ENCODE assay signal across 41 mouse cellular contexts in the genomic region with DNA sequence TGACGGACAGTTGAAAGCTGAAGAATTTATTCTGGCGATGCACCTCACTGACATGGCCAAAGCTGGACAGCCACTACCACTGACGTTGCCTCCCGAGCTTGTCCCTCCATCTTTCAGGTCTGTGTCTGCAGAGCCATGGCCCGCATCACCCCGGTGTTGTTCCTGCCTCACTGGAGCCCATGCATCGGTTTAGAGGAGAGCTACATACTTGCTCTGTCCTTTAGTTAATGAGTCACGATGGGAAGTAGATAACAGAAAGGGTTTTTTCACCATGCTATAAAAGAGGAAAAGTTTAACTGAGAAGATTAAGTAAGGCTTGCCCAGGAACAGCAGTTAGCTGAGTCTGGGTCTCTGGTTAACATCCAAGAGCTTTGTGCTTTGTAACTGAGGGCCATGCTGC. TPM values are rescaled to one million over a fixed set of nuclear protein-coding genes. Genes with fewer than 3 reads are reported as not detected.
"Had no signal": no experiment of that assay in that cellular context is flagged by ENCODE, and none has a peak within 500 bp of the region (broad histone marks: within the 10 kb centered on the region; RNA-seq: fewer than 3 reads in every experiment).

No protein-coding gene starts in this region.

- H3K4me2 ChIP-seq: heart, embryonic 11.5 days; heart, embryonic 13.5 days; heart, embryonic 15.5 days; hindbrain, embryonic 13.5 days; hindbrain, embryonic 15.5 days; kidney, embryonic 15.5 days; limb, embryonic 13.5 days; limb, embryonic 15.5 days; liver, embryonic 12.5 days had no signal

- H3K4me1 ChIP-seq: heart, embryonic 13.5 days; heart, embryonic 15.5 days; hindbrain, embryonic 13.5 days; hindbrain, embryonic 15.5 days; kidney, embryonic 15.5 days; limb, embryonic 13.5 days; limb, embryonic 15.5 days; liver, embryonic 12.5 days had no signal

- H3K9ac ChIP-seq: heart, embryonic 13.5 days; heart, embryonic 15.5 days; hindbrain, embryonic 13.5 days; hindbrain, embryonic 15.5 days; kidney, embryonic 15.5 days; limb, embryonic 13.5 days; limb, embryonic 15.5 days; liver, embryonic 12.5 days; liver, embryonic 14.5 days had no signal

- DNase-seq: gastrocnemius, postnatal 25 days; heart, adult 2 months; heart, postnatal 14 days; heart, postnatal 36 days; kidney, adult 11 months; kidney, adult 2 months; kidney, adult 9 months; kidney, postnatal 14 days; kidney, postnatal 36 days; layer of hippocampus, adult 9-11 months; layer of hippocampus, postnatal 36 days; left cerebral cortex, postnatal 4 days had no signal

- H3K27ac ChIP-seq: heart, adult 2 months; heart, embryonic 13.5 days; heart, embryonic 15.5 days; hindbrain, embryonic 13.5 days; hindbrain, embryonic 15.5 days; hindbrain, postnatal 0 days; kidney, embryonic 15.5 days; kidney, postnatal 0 days; limb, embryonic 13.5 days; limb, embryonic 15.5 days; liver, embryonic 12.5 days; liver, embryonic 14.5 days had no signal

- ATAC-seq: hindbrain, postnatal 0 days; liver, embryonic 12.5 days had no signal

- H3K4me3 ChIP-seq: heart, adult 2 months; heart, embryonic 13.5 days; heart, embryonic 15.5 days; hindbrain, embryonic 13.5 days; hindbrain, embryonic 15.5 days; kidney, embryonic 15.5 days; limb, embryonic 13.5 days; limb, embryonic 15.5 days; liver, embryonic 12.5 days had no signal

- H3K9me3 ChIP-seq: heart, embryonic 13.5 days; heart, embryonic 15.5 days; hindbrain, embryonic 13.5 days; hindbrain, embryonic 15.5 days; kidney, embryonic 15.5 days; limb, embryonic 13.5 days; limb, embryonic 15.5 days; liver, embryonic 12.5 days had no signal

- H3K27me3 ChIP-seq: heart, embryonic 13.5 days; heart, embryonic 15.5 days; hindbrain, embryonic 13.5 days; hindbrain, embryonic 15.5 days; kidney, embryonic 15.5 days; limb, embryonic 13.5 days; limb, embryonic 15.5 days; liver, embryonic 12.5 days had no signal

RNA-seq across cellular contexts. Expression of gene Gm3625, which starts 40.2 kb away (rescaled TPM):
- total RNA-seq: gastrocnemius, adult 18-20 months; gastrocnemius, adult 8-10 months; gastrocnemius, postnatal 25 days; gastrocnemius, postnatal 4 days; granulocyte monocyte progenitor cell, adult 5-6 weeks; heart, adult 2 months; heart, postnatal 14 days; heart, postnatal 36 days; hematopoietic stem cell, adult 5-6 weeks; hindbrain, postnatal 0 days; layer of hippocampus, adult 18-20 months; layer of hippocampus, adult 8-10 months; layer of hippocampus, postnatal 14 days; layer of hippocampus, postnatal 36 days; left cerebral cortex, adult 18-20 months; left cerebral cortex, adult 8-10 months; left cerebral cortex, postnatal 10 days; left cerebral cortex, postnatal 25 days; left cerebral cortex, postnatal 4 days; liver, adult 2 months had no signal
- polyA plus RNA-seq: heart, adult 2 months; heart, embryonic 11.5 days; heart, embryonic 13.5 days; heart, embryonic 15.5 days; heart, postnatal 0 days; hindbrain, embryonic 11.5 days; hindbrain, embryonic 13.5 days; hindbrain, embryonic 15.5 days; hindbrain, postnatal 0 days; kidney, adult 2 months; kidney, embryonic 15.5 days; kidney, postnatal 0 days; large intestine, adult 2 months; limb, embryonic 11.5 days; limb, embryonic 13.5 days; limb, embryonic 15.5 days; liver, adult 2 months; liver, embryonic 12.5 days; liver, embryonic 14.5 days had no signal
